Mouse (Mus musculus): Measurements from ENCODE around the gene Cttnbp2. TPM values are rescaled to one million over a fixed set of nuclear protein-coding genes. Genes with fewer than 3 reads are reported as not detected.

The Cttnbp2 gene
- total and polyA plus RNA-seq, 2 experiments from 2014 or later: 27.3 to 32.2 TPM

DNA sequence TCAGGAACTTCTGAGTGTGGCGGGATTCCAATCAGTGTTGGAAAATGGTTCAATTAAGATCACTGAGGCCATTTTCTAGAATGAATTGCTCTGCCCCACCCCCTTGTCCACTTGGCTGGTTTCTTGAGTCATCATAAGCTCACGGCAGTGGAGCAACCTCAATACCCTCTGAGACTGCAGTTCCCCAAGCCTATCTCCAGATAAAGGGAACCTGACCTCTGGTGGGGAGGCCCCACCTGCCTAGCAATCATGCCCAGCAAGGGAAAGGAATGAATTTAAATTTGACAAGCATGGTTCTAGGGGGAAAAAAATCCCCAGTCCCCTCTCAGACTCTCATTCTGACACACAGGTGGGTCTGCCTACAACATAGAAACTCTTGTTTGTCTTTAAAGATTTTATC lies 93.1 kb downstream of the Cttnbp2 start:
- Histone ChIP-seq H3K27ac (ENCODE audit: low read depth, low read length) (no peak overlapping the region), H3K36me3 (ENCODE audit: insufficient read depth, low read length) (peaks cover 10% of the 10 kb centered on the region; the same call in 1 of the 2 replicates), H3K4me2 (ENCODE audit: low read depth, low read length, poor library complexity, severe bottlenecking) (no peak overlapping the region), H3K4me3 (ENCODE audit: low read depth, low read length) (no peak overlapping the region), H3K9ac (replicated peaks; ENCODE audit: low read length, poor library complexity, severe bottlenecking) (no peak overlapping the region), H3K4me1 (ENCODE audit: insufficient read depth, low read length) (no peaks in the 10 kb centered on the region), H3K27me3 (ENCODE audit: insufficient read depth, low read length) (no peaks in the 10 kb centered on the region), H3K9me3 (ENCODE audit: low read length) (no peaks in the 10 kb centered on the region)
- WGBS: 67% methylated on average over 2 of the region's 2 CpGs
- ATAC-seq (ENCODE audit: low FRiP score): no peak
- TF ChIP-seq CTCF (IDR thresholded peaks at IDR 0.05): no peak
- DNase-seq (ENCODE audit: low spot score): no peak

DNA sequence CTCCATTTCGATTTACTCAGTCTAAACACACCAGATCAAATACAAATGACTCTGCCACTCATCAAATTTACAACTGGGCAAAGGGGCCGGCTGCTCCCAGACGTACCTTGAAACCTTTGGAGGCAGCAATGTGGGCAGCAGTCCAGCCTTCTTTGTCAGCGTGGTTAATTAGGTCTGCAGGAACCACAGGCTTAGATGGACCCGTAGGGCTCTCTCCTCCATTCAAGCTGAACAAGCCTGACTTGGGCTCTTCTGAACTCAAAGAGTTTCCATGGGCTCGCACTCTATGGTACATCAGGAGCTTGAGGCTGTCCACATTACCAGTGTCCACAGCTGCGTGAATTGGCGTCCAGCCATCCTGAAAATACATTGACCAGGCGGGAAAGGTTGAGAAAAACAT lies 94.0 kb downstream of the Cttnbp2 start:
- DNase-seq (ENCODE audit: low spot score): peak; percentile 55
- ATAC-seq (ENCODE audit: low FRiP score): no peak
- H3K27me3 ChIP-seq (ENCODE audit: insufficient read depth, low read length): no peaks in the 10 kb centered on the region
- no peaks in the 10 kb centered on the region for H3K4me1 ChIP-seq (ENCODE audit: insufficient read depth, low read length)
- no peak overlapping the region for H3K27ac ChIP-seq (ENCODE audit: low read depth, low read length)
- WGBS: 62% methylated on average over 9 of the region's 9 CpGs
- H3K9ac ChIP-seq (replicated peaks; ENCODE audit: low read length, poor library complexity, severe bottlenecking): no peak overlapping the region
- no peaks in the 10 kb centered on the region for H3K9me3 ChIP-seq (ENCODE audit: low read length)
- no peak overlapping the region for H3K4me3 ChIP-seq (ENCODE audit: low read depth, low read length)
- no peak overlapping the region for H3K4me2 ChIP-seq (ENCODE audit: low read depth, low read length, poor library complexity, severe bottlenecking)
- no peak for TF ChIP-seq CTCF (IDR thresholded peaks at IDR 0.05)
- peaks cover 10% of the 10 kb centered on the region; the same call in 1 of the 2 replicates for H3K36me3 ChIP-seq (ENCODE audit: insufficient read depth, low read length)

DNA sequence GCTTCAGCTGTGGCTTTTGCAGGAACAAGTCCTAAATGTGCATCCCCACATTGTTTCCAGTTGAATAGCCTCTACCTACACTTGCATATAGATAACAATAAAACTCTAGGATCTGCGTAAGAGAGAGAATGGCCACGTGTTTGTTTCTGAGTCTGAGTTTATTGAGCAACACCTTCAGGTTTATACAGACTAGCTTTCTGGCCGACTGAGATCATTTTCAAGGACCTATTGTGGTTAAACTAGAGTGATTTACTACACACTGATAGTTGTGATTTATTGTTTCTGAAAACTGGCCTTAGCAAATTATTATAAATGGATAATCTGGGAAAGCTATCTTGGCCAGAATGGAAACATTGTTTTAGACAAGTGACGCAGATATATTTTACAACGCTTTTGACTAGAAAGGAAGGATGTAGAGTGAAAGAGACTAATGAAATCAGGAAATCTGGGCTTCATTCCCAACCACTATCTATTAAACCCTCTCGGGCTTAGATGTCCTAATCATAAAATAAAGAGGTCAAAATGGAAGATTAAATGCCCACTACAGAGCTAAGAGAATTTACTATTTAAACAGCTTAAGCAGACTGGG lies 96.7 kb downstream of the Cttnbp2 start:
- no peaks in the 10 kb centered on the region for H3K4me1 ChIP-seq (ENCODE audit: insufficient read depth, low read length)
- ATAC-seq (ENCODE audit: low FRiP score) (no peak), DNase-seq (ENCODE audit: low spot score) (no peak)
- H3K9me3 ChIP-seq (ENCODE audit: low read length): no peaks in the 10 kb centered on the region
- TF ChIP-seq CTCF (IDR thresholded peaks at IDR 0.05): no peak
- no peak overlapping the region for H3K9ac ChIP-seq (replicated peaks; ENCODE audit: low read length, poor library complexity, severe bottlenecking)
- H3K27ac ChIP-seq (ENCODE audit: low read depth, low read length): no peak overlapping the region
- H3K4me3 ChIP-seq (ENCODE audit: low read depth, low read length): no peak overlapping the region
- H3K36me3 ChIP-seq (ENCODE audit: insufficient read depth, low read length): peaks cover 12% of the 10 kb centered on the region; the same call in 1 of the 2 replicates
- 80% methylated on average over 6 of the region's 6 CpGs for WGBS
- H3K4me2 ChIP-seq (ENCODE audit: low read depth, low read length, poor library complexity, severe bottlenecking): no peak overlapping the region
- H3K27me3 ChIP-seq (ENCODE audit: insufficient read depth, low read length): no peaks in the 10 kb centered on the region

DNA sequence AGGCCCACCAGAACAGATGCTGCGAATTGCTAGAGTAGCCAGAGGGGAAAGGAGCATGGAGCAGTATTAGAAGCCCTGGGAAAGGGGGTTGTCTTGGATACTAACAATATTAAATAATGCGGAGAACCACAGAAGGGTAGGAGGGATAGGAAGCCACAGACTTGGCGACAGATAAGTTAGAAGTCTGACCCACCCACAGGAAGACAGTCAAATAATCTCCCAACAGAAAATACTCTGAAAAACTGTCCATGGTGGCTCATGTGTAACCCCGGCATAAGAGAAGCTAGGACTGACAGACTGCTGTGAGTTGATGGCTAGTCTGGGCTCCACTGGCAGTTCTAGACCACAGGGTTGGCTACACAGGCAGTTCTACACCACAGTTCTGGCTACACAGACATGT lies 98.7 kb downstream of the Cttnbp2 start:
- peaks cover 15% of the 10 kb centered on the region; the same call in 1 of the 2 replicates for H3K36me3 ChIP-seq (ENCODE audit: insufficient read depth, low read length)
- ATAC-seq (ENCODE audit: low FRiP score): no peak
- no peak for DNase-seq (ENCODE audit: low spot score)
- H3K9ac ChIP-seq (replicated peaks; ENCODE audit: low read length, poor library complexity, severe bottlenecking): no peak overlapping the region
- no peaks in the 10 kb centered on the region for H3K4me1 ChIP-seq (ENCODE audit: insufficient read depth, low read length)
- H3K9me3 ChIP-seq (ENCODE audit: low read length): no peaks in the 10 kb centered on the region
- H3K4me2 ChIP-seq (ENCODE audit: low read depth, low read length, poor library complexity, severe bottlenecking): no peak overlapping the region
- H3K27me3 ChIP-seq (ENCODE audit: insufficient read depth, low read length): no peaks in the 10 kb centered on the region
- TF ChIP-seq CTCF (IDR thresholded peaks at IDR 0.05): no peak
- no peak overlapping the region for H3K27ac ChIP-seq (ENCODE audit: low read depth, low read length)
- 71% methylated on average over 4 of the region's 4 CpGs for WGBS
- H3K4me3 ChIP-seq (ENCODE audit: low read depth, low read length): no peak overlapping the region

DNA sequence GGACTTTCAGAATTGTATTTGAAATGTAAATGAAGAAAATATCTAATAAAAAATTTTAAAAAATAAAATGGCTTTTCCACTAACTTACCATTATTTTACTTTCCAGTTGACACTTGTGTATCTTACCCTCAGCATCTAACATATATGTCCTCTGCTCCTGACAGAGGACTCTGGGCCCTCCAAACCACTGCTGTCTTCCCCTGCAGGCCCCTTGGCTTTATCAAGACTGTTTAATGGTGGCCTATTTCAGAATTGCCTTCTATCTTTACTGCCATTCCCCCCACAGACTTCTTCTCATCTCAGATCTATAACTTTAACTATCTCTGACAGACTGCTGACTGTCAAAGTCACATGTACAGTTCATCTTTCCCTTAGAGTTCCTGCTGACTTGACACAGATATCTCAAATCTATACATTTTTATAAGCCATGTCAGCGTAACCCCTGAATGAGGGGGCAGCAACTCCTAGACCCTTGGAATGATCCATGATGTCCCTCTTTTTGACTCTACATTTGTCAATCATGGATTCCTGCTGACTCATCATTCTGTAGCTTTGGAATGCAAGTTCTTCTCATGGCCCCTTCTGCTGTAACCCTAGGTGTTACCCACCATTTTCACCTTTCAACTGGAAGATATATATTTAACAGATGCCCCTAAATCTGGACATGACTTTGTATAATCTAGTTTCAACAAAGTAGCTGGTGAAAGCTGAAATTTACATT lies 103.0 kb downstream of the Cttnbp2 start:
- no peak overlapping the region for H3K4me3 ChIP-seq (ENCODE audit: low read depth, low read length)
- H3K9me3 ChIP-seq (ENCODE audit: low read length): no peaks in the 10 kb centered on the region
- no peaks in the 10 kb centered on the region for H3K27me3 ChIP-seq (ENCODE audit: insufficient read depth, low read length)
- H3K9ac ChIP-seq (replicated peaks; ENCODE audit: low read length, poor library complexity, severe bottlenecking): no peak overlapping the region
- ATAC-seq (ENCODE audit: low FRiP score) (no peak), DNase-seq (ENCODE audit: low spot score) (no peak)
- H3K4me1 ChIP-seq (ENCODE audit: insufficient read depth, low read length): no peaks in the 10 kb centered on the region
- no peak overlapping the region for H3K4me2 ChIP-seq (ENCODE audit: low read depth, low read length, poor library complexity, severe bottlenecking)
- no peak overlapping the region for H3K27ac ChIP-seq (ENCODE audit: low read depth, low read length)
- WGBS: 94% methylated on average over 1 of the region's 1 CpGs
- TF ChIP-seq CTCF (IDR thresholded peaks at IDR 0.05): no peak
- H3K36me3 ChIP-seq (ENCODE audit: insufficient read depth, low read length): peaks cover 17% of the 10 kb centered on the region; the same call in 1 of the 2 replicates

DNA sequence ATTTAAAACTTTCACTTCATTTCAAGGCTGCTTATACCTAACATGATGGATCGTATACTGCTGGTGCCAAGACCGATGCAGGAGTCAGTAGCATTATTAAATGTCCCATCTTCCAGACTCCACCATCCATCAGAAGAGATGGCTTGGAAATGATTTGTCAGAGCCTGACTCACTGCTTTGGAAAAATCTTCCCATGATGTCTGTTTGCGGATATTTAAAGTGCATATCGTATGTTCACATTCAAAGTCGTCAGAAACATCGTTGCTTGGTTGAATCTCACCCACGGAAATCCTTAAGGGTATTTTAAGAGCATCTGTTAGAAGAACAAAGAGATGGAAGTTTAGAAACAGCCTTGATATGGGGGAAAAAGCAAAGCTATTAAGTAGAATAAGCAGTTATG lies 106.2 kb downstream of the Cttnbp2 start:
- no peak overlapping the region for H3K9ac ChIP-seq (replicated peaks; ENCODE audit: low read length, poor library complexity, severe bottlenecking)
- WGBS: 90% methylated on average over 7 of the region's 7 CpGs
- H3K4me1 ChIP-seq (ENCODE audit: insufficient read depth, low read length): no peaks in the 10 kb centered on the region
- no peak overlapping the region for H3K4me2 ChIP-seq (ENCODE audit: low read depth, low read length, poor library complexity, severe bottlenecking)
- H3K27ac ChIP-seq (ENCODE audit: low read depth, low read length): no peak overlapping the region
- ATAC-seq (ENCODE audit: low FRiP score) (no peak), DNase-seq (ENCODE audit: low spot score) (no peak)
- no peaks in the 10 kb centered on the region for H3K27me3 ChIP-seq (ENCODE audit: insufficient read depth, low read length)
- no peak for TF ChIP-seq CTCF (IDR thresholded peaks at IDR 0.05)
- peaks cover 31% of the 10 kb centered on the region; the same call in 1 of the 2 replicates for H3K36me3 ChIP-seq (ENCODE audit: insufficient read depth, low read length)
- H3K9me3 ChIP-seq (ENCODE audit: low read length): no peaks in the 10 kb centered on the region
- no peak overlapping the region for H3K4me3 ChIP-seq (ENCODE audit: low read depth, low read length)

All from midbrain, postnatal 0 days (tissue).